Mouse (Mus musculus): ENCODE results near the gene Cd93. TPM values are rescaled to one million over a fixed set of nuclear protein-coding genes. Genes with fewer than 3 reads are reported as not detected.

The Cd93 gene
- total RNA-seq (2014; rRNA removed) (15.2 and 22.4 TPM in 2 replicates), polyA plus RNA-seq (2015; fragmentation: Nextera tagmentation; extraction: Ambion mirVana) (4.0 and 4.5 TPM in 2 replicates)

GRCm38 (mm10) chr2:148443249-148443958 lies at the start of gene Cd93:
Cd93 (minus strand) TSS chr2:148443563.
- Histone ChIP-seq H3K36me3 (ENCODE audit: insufficient read depth) (no peaks in the 10 kb centered on the region), H3K4me2 (ENCODE audit: low read depth) (0 out of 2 replicates have a peak within 1 kb of the TSS, but pooled peaks have one; percentile 3), H3K9ac (no peak within 1 kb of the TSS), H3K4me3 (ENCODE audit: low read depth, low read length) (no peak within 1 kb of the TSS), H3K9me3 (ENCODE audit: low read length) (no peaks in the 10 kb centered on the region), H3K4me1 (ENCODE audit: insufficient read depth) (no peaks in the 10 kb centered on the region), H3K27ac (ENCODE audit: low read depth, low read length) (no peak within 1 kb of the TSS), H3K27me3 (ENCODE audit: insufficient read depth, low read length) (no peaks in the 10 kb centered on the region)
- 67% methylated on average over 13 of the region's 13 CpGs for WGBS
- no peak for TF ChIP-seq CTCF (IDR thresholded peaks at IDR 0.05; ENCODE audit: low read depth)
- peak; percentile 14; the same call in 1 of the 2 replicates for ATAC-seq
- DNase-seq = no peak

GRCm38 (mm10) chr2:148492108-148492507 lies 48.7 kb upstream of the Cd93 start:
- DNase-seq (no peak), ATAC-seq (no peak)
- H3K9me3 ChIP-seq (ENCODE audit: low read length) = no peaks in the 10 kb centered on the region
- no peaks in the 10 kb centered on the region for H3K27me3 ChIP-seq (ENCODE audit: insufficient read depth, low read length)
- no peaks in the 10 kb centered on the region for H3K36me3 ChIP-seq (ENCODE audit: insufficient read depth)
- no peak overlapping the region for H3K9ac ChIP-seq
- H3K4me1 ChIP-seq (ENCODE audit: insufficient read depth) = no peaks in the 10 kb centered on the region
- no peak overlapping the region for H3K4me3 ChIP-seq (ENCODE audit: low read depth, low read length)
- H3K27ac ChIP-seq (ENCODE audit: low read depth, low read length) = no peak overlapping the region
- no peak for TF ChIP-seq CTCF (IDR thresholded peaks at IDR 0.05; ENCODE audit: low read depth)
- WGBS = 91% methylated on average over 4 of the region's 4 CpGs
- H3K4me2 ChIP-seq (ENCODE audit: low read depth) = no peak overlapping the region

- no peak for TF ChIP-seq CTCF (IDR thresholded peaks at IDR 0.05; ENCODE audit: low read depth)
- Histone ChIP-seq H3K4me2 (ENCODE audit: low read depth) (no peak overlapping the region), H3K4me1 (ENCODE audit: insufficient read depth) (no peaks in the 10 kb centered on the region), H3K4me3 (ENCODE audit: low read depth, low read length) (no peak overlapping the region), H3K9ac (no peak overlapping the region), H3K9me3 (ENCODE audit: low read length) (no peaks in the 10 kb centered on the region), H3K36me3 (ENCODE audit: insufficient read depth) (no peaks in the 10 kb centered on the region), H3K27ac (ENCODE audit: low read depth, low read length) (no peak overlapping the region), H3K27me3 (ENCODE audit: insufficient read depth, low read length) (no peaks in the 10 kb centered on the region)
- ATAC-seq (no peak), DNase-seq (no peak)
- 74% methylated on average over 6 of the region's 6 CpGs for WGBS
Observed at GRCm38 (mm10) chr2:148490150-148490549, 46.8 kb upstream of the Cd93 start.

- Histone ChIP-seq H3K27ac (ENCODE audit: low read depth, low read length) (no peak overlapping the region), H3K9ac (no peak overlapping the region), H3K4me3 (ENCODE audit: low read depth, low read length) (no peak overlapping the region), H3K9me3 (ENCODE audit: low read length) (no peaks in the 10 kb centered on the region), H3K27me3 (ENCODE audit: insufficient read depth, low read length) (no peaks in the 10 kb centered on the region), H3K4me1 (ENCODE audit: insufficient read depth) (no peaks in the 10 kb centered on the region), H3K4me2 (ENCODE audit: low read depth) (no peak overlapping the region), H3K36me3 (ENCODE audit: insufficient read depth) (no peaks in the 10 kb centered on the region)
- TF ChIP-seq CTCF (IDR thresholded peaks at IDR 0.05; ENCODE audit: low read depth) = no peak
- ATAC-seq (no peak), DNase-seq (no peak)
- 89% methylated on average over 2 of the region's 2 CpGs for WGBS
Observed at GRCm38 (mm10) chr2:148488885-148489284, 45.5 kb upstream of the Cd93 start.

GRCm38 (mm10) chr2:148485576-148485975 lies 42.2 kb upstream of the Cd93 start:
- ATAC-seq (no peak), DNase-seq (no peak)
- Histone ChIP-seq H3K4me3 (ENCODE audit: low read depth, low read length) (no peak overlapping the region), H3K27ac (ENCODE audit: low read depth, low read length) (no peak overlapping the region), H3K9ac (no peak overlapping the region), H3K27me3 (ENCODE audit: insufficient read depth, low read length) (no peaks in the 10 kb centered on the region), H3K9me3 (ENCODE audit: low read length) (no peaks in the 10 kb centered on the region), H3K4me1 (ENCODE audit: insufficient read depth) (no peaks in the 10 kb centered on the region), H3K36me3 (ENCODE audit: insufficient read depth) (no peaks in the 10 kb centered on the region), H3K4me2 (ENCODE audit: low read depth) (no peak overlapping the region)
- TF ChIP-seq CTCF (IDR thresholded peaks at IDR 0.05; ENCODE audit: low read depth) = no peak
- WGBS = 97% methylated on average over 4 of the region's 4 CpGs

GRCm38 (mm10) chr2:148480376-148480775 lies 37.0 kb upstream of the Cd93 start:
- 88% methylated on average over 8 of the region's 8 CpGs for WGBS
- no peak overlapping the region for H3K4me2 ChIP-seq (ENCODE audit: low read depth)
- no peak overlapping the region for H3K27ac ChIP-seq (ENCODE audit: low read depth, low read length)
- no peaks in the 10 kb centered on the region; the same call in 1 of the 2 replicates for H3K27me3 ChIP-seq (ENCODE audit: insufficient read depth, low read length)
- ATAC-seq (no peak), DNase-seq (no peak)
- no peaks in the 10 kb centered on the region for H3K36me3 ChIP-seq (ENCODE audit: insufficient read depth)
- TF ChIP-seq CTCF (IDR thresholded peaks at IDR 0.05; ENCODE audit: low read depth) = no peak
- no peaks in the 10 kb centered on the region for H3K4me1 ChIP-seq (ENCODE audit: insufficient read depth)
- no peaks in the 10 kb centered on the region for H3K9me3 ChIP-seq (ENCODE audit: low read length)
- H3K9ac ChIP-seq = no peak overlapping the region
- H3K4me3 ChIP-seq (ENCODE audit: low read depth, low read length) = no peak overlapping the region

- Histone ChIP-seq H3K36me3 (ENCODE audit: insufficient read depth) (no peaks in the 10 kb centered on the region), H3K4me1 (ENCODE audit: insufficient read depth) (no peaks in the 10 kb centered on the region), H3K4me2 (ENCODE audit: low read depth) (no peak overlapping the region), H3K9ac (no peak overlapping the region), H3K9me3 (ENCODE audit: low read length) (no peaks in the 10 kb centered on the region), H3K4me3 (ENCODE audit: low read depth, low read length) (no peak overlapping the region), H3K27me3 (ENCODE audit: insufficient read depth, low read length) (no peaks in the 10 kb centered on the region; the same call in 1 of the 2 replicates), H3K27ac (ENCODE audit: low read depth, low read length) (0 out of 2 replicates have a peak overlapping the region, but pooled peaks have one; percentile 9)
- peak; percentile 32 for DNase-seq
- ATAC-seq = peak; percentile 91
- WGBS = 32% methylated on average over 3 of the region's 3 CpGs
- no peak for TF ChIP-seq CTCF (IDR thresholded peaks at IDR 0.05; ENCODE audit: low read depth)
Observed at GRCm38 (mm10) chr2:148478141-148478701, 34.9 kb upstream of the Cd93 start.

All from forebrain, postnatal 0 days (tissue).